Mouse (Mus musculus) stomach, embryonic 16.5 days (tissue): ENCODE data around the gene Pde4d. TPM values are rescaled to one million over a fixed set of nuclear protein-coding genes. Genes with fewer than 3 reads are reported as not detected.
A peak's percentile ranks its signal among the peaks of the same experiment; 100 is the strongest.

Experiments
- ATAC-seq: fragments of 200-750 bp; cut with Nextera tagmentation; 2 replicates; pipeline ENCODE4 v1.8.0; 2017; ENCODE audit warnings: moderate number of reproducible peaks, moderate TSS enrichment; ENCODE audit not compliant: insufficient read depth, low FRiP score
- H3K27ac ChIP-seq: fragments of 300-500 bp; sonication (generic); 2 replicates; pipeline ENCODE4 v1.5.1; 2014; ENCODE audit warnings: low read length
- H3K27me3 ChIP-seq: fragments of 300-500 bp; sonication (generic); 2 replicates; pipeline ENCODE4 v1.6.1; 2014; ENCODE audit warnings: low read length, control low read depth, mixed read lengths; ENCODE audit not compliant: control insufficient read depth, insufficient read depth
- H3K36me3 ChIP-seq: fragments of 300-500 bp; sonication (generic); 2 replicates; pipeline ENCODE4 v1.6.1; 2014; ENCODE audit warnings: low read length; ENCODE audit not compliant: control insufficient read depth, insufficient read depth
- H3K4me1 ChIP-seq: fragments of 300-500 bp; sonication (generic); 2 replicates; pipeline ENCODE4 v1.6.1; 2014; ENCODE audit warnings: low read length, control low read depth, mixed read lengths; ENCODE audit not compliant: control insufficient read depth, insufficient read depth
- H3K4me2 ChIP-seq: fragments of 300-500 bp; sonication (generic); 2 replicates; pipeline ENCODE4 v1.6.1; 2014; ENCODE audit warnings: low read depth, low read length, mixed read lengths
- H3K4me3 ChIP-seq: fragments of 300-500 bp; sonication (generic); replicated peaks from 2 replicates; pipeline ENCODE4 v1.5.1; 2014; ENCODE audit warnings: mild to moderate bottlenecking, low read length
- H3K9ac ChIP-seq: fragments of 300-500 bp; sonication (generic); 2 replicates; pipeline ENCODE4 v1.6.1; 2014; ENCODE audit warnings: low read length
- H3K9me3 ChIP-seq: fragments of 300-500 bp; sonication (generic); replicated peaks from 2 replicates; pipeline ENCODE4 v1.6.1; 2016; ENCODE audit warnings: low read length, control low read depth; ENCODE audit not compliant: control insufficient read depth
- WGBS: fragments of 180-500 bp; shearing (Covaris S2); extraction: QIAGEN DNeasy Blood & Tissue Kit; methylation state at CpG from one replicate; pipeline ENCODE4 v1.1.7; 2014; 5-methylcytosine and 5-hydroxymethylcytosine counted together
- polyA plus RNA-seq: library from polyadenylated mRNA; unstranded; fragments of >200 nt; fragmentation: Nextera tagmentation; extraction: Ambion mirVana; gene quantifications from 2 replicates; pipeline ENCODE4 v1.2.1, GENCODE M21; 2015

The Pde4d gene
- polyA plus RNA-seq, 1 experiment from 2014 or later, result 22.1 TPM

- peak overlapping the region; percentile 76 for H3K9ac ChIP-seq
- WGBS, result under 1% methylated on average over 23 of the region's 23 CpGs
- peak overlapping the region; percentile 96 for H3K27ac ChIP-seq
- ATAC-seq, result peak; percentile 91
- peaks cover 8% of the 10 kb centered on the region for H3K4me1 ChIP-seq
- no peaks in the 10 kb centered on the region for H3K27me3 ChIP-seq
- peak overlapping the region; percentile 58 for H3K4me3 ChIP-seq
- no peaks in the 10 kb centered on the region for H3K36me3 ChIP-seq
- peak overlapping the region; percentile 88 for H3K4me2 ChIP-seq
- H3K9me3 ChIP-seq, result no peaks in the 10 kb centered on the region
Observed at GRCm38 (mm10) chr13:109260220-109260795, 810.6 kb downstream of the Pde4d start.

- peak overlapping the region; percentile 88 for H3K4me2 ChIP-seq
- peak overlapping the region; percentile 96 for H3K27ac ChIP-seq
- peak overlapping the region; percentile 76 for H3K9ac ChIP-seq
- H3K4me1 ChIP-seq, result peaks cover 8% of the 10 kb centered on the region
- H3K9me3 ChIP-seq, result no peaks in the 10 kb centered on the region
- H3K27me3 ChIP-seq, result no peaks in the 10 kb centered on the region
- no peaks in the 10 kb centered on the region for H3K36me3 ChIP-seq
- peak overlapping the region; percentile 58 for H3K4me3 ChIP-seq
- 1% methylated on average over 17 of the region's 17 CpGs for WGBS
- ATAC-seq, result peak; percentile 20; the same call in 1 of the 2 replicates
Observed at GRCm38 (mm10) chr13:109260796-109261516, 811.2 kb downstream of the Pde4d start.

- no peaks in the 10 kb centered on the region for H3K36me3 ChIP-seq
- no peak for ATAC-seq
- peaks cover 8% of the 10 kb centered on the region for H3K4me1 ChIP-seq
- H3K4me3 ChIP-seq, result peak overlapping the region; percentile 58
- WGBS, result 34% methylated on average over 5 of the region's 5 CpGs
- H3K9ac ChIP-seq, result peak overlapping the region; percentile 20; the same call in 1 of the 2 replicates
- H3K4me2 ChIP-seq, result peak overlapping the region; percentile 88
- no peaks in the 10 kb centered on the region for H3K9me3 ChIP-seq
- peak overlapping the region; percentile 49; the same call in 1 of the 2 replicates for H3K27ac ChIP-seq
- no peaks in the 10 kb centered on the region for H3K27me3 ChIP-seq
Observed at GRCm38 (mm10) chr13:109261642-109262220, 812.0 kb downstream of the Pde4d start.

GRCm38 (mm10) chr13:109262501-109262900, 812.8 kb downstream of the Pde4d start:
- Histone ChIP-seq H3K4me2 (peak overlapping the region; percentile 88), H3K27me3 (no peaks in the 10 kb centered on the region), H3K9me3 (no peaks in the 10 kb centered on the region), H3K36me3 (no peaks in the 10 kb centered on the region), H3K27ac (peak overlapping the region; percentile 22), H3K4me3 (peak overlapping the region; percentile 58), H3K9ac (no peak overlapping the region), H3K4me1 (peaks cover 8% of the 10 kb centered on the region)
- WGBS, result 49% methylated on average over 5 of the region's 5 CpGs
- ATAC-seq, result no peak

- Histone ChIP-seq H3K4me2 (no peak overlapping the region), H3K27ac (no peak overlapping the region), H3K4me1 (peaks cover 8% of the 10 kb centered on the region), H3K9ac (no peak overlapping the region), H3K4me3 (no peak overlapping the region), H3K27me3 (no peaks in the 10 kb centered on the region), H3K9me3 (no peaks in the 10 kb centered on the region), H3K36me3 (no peaks in the 10 kb centered on the region)
- ATAC-seq, result no peak
Observed at GRCm38 (mm10) chr13:109263833-109264232, 814.1 kb downstream of the Pde4d start.

GRCm38 (mm10) chr13:109268253-109268652, 818.5 kb downstream of the Pde4d start:
- Histone ChIP-seq H3K9ac (no peak overlapping the region), H3K27me3 (no peaks in the 10 kb centered on the region), H3K36me3 (no peaks in the 10 kb centered on the region), H3K4me2 (no peak overlapping the region), H3K4me3 (no peak overlapping the region), H3K9me3 (no peaks in the 10 kb centered on the region), H3K4me1 (0 out of 2 replicates have a peak, but pooled peaks cover 3% of the 10 kb centered on the region), H3K27ac (no peak overlapping the region)
- no peak for ATAC-seq
- WGBS, result 60% methylated on average over 3 of the region's 3 CpGs

GRCm38 (mm10) chr13:109268659-109269322, 819.0 kb downstream of the Pde4d start:
- H3K4me3 ChIP-seq, result no peak overlapping the region
- no peak overlapping the region for H3K9ac ChIP-seq
- no peak overlapping the region for H3K4me2 ChIP-seq
- 82% methylated on average over 4 of the region's 4 CpGs for WGBS
- no peaks in the 10 kb centered on the region for H3K9me3 ChIP-seq
- no peaks in the 10 kb centered on the region for H3K36me3 ChIP-seq
- H3K27me3 ChIP-seq, result no peaks in the 10 kb centered on the region
- ATAC-seq, result no peak
- no peak overlapping the region for H3K27ac ChIP-seq
- no peaks in the 10 kb centered on the region for H3K4me1 ChIP-seq

GRCm38 (mm10) chr13:109274869-109275268, 825.1 kb downstream of the Pde4d start:
- ATAC-seq, result no peak
- Histone ChIP-seq H3K27me3 (no peaks in the 10 kb centered on the region), H3K9me3 (0 out of 2 replicates have a peak, but pooled peaks cover 12% of the 10 kb centered on the region), H3K36me3 (no peaks in the 10 kb centered on the region; the same call in 1 of the 2 replicates), H3K4me2 (no peak overlapping the region), H3K4me1 (peaks cover 9% of the 10 kb centered on the region; the same call in 1 of the 2 replicates), H3K27ac (no peak overlapping the region), H3K4me3 (no peak overlapping the region), H3K9ac (no peak overlapping the region)
- 92% methylated on average over 10 of the region's 10 CpGs for WGBS
